Mouse (Mus musculus) embryo, embryonic 11.5 days (tissue): ENCODE measurements at regions not wholly inside any gene's neighbourhood (a gene's known extent, or its start where the extent isn't known, plus 50 kb on each side); places are given as distances from the start of the nearest gene placed in this dataset.

Experiments
- DNase-seq: peaks from one replicate; pipeline ENCODE4 v3.0.0-alpha.2; 2012; ENCODE audit warnings: low read depth, low spot score

GRCm38 (mm10) chr2:56083226-56083625 is 647.5 kb downstream of the Kcnj3 start:
- DNase-seq = no peak

DNA sequence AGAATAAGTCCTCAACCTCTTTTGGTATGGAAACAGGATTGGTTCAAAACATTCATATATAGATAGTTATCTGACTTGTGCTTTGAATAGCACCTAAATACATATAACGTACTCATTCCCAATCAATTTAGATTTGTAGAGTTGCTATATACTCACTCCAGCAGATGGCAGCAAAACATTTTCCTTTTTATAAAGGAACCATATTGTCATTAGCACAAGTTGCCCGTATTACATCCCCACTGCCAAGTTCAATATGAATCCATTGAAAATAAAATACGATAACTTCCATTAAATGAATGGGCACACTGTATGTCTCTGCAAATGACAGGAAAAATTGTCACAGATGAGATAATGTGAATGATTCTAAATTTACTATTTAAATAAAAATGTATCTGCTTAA is 673.8 kb downstream of the Kcnj3 start:
- DNase-seq = no peak

GRCm38 (mm10) chr2:56109975-56110374 is 674.2 kb downstream of the Kcnj3 start:
- DNase-seq = no peak

GRCm38 (mm10) chr2:56114469-56114868 is 678.7 kb downstream of the Kcnj3 start:
- DNase-seq = peak; percentile 26

GRCm38 (mm10) chr2:56119368-56119767 is 683.6 kb downstream of the Kcnj3 start:
- DNase-seq = peak; percentile 31

DNA sequence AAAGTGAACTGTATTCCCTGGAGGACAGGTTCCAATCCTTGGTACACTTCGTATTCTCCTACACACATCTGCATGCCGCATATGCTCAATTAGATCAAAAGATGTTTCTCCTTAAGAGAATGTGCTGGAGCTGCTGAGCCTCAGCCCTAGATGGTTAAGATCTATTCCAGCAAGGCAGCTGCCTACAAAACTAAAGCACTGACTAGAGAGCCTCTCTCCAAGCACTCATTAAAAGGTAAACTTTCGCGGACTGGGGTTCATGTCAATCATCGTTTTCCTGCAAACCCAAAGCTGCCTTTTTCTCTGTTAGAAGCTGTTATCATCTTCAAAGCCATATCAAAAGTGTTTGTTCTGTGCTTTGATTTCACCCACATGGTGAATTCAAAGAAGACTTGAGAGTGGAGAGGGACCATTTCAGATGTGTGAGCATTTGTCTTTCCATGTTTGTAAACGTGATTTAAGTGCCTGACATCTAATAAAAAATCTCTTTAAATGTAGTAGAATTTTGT is 711.4 kb downstream of the Kcnj3 start:
- DNase-seq = no peak

GRCm38 (mm10) chr2:56196449-56196848 is 760.7 kb downstream of the Kcnj3 start:
- no peak for DNase-seq

GRCm38 (mm10) chr2:56227476-56227875 is 791.7 kb downstream of the Kcnj3 start:
- no peak for DNase-seq

- DNase-seq = no peak
These were observed 797.3 kb downstream of the Kcnj3 start for GRCm38 (mm10) chr2:56233042-56233441.

GRCm38 (mm10) chr2:56257044-56257954 is 821.5 kb downstream of the Kcnj3 start:
- no peak for DNase-seq

- DNase-seq = no peak
These were observed 818.9 kb downstream of the Nr4a2 start for GRCm38 (mm10) chr2:56304920-56305319.

- DNase-seq = no peak
These were observed 802.1 kb downstream of the Nr4a2 start for GRCm38 (mm10) chr2:56321692-56322091.

GRCm38 (mm10) chr2:56322508-56322907 is 801.3 kb downstream of the Nr4a2 start:
- no peak for DNase-seq

- DNase-seq = no peak
These were observed 787.8 kb downstream of the Nr4a2 start for GRCm38 (mm10) chr2:56335974-56336373.

- DNase-seq = no peak
These were observed 759.7 kb downstream of the Nr4a2 start for GRCm38 (mm10) chr2:56364065-56364464.
